Mouse (Mus musculus): Measurements from ENCODE around the gene Pctp. TPM values are rescaled to one million over a fixed set of nuclear protein-coding genes. Genes with fewer than 3 reads are reported as not detected.

The Pctp gene
- polyA plus RNA-seq, 1 experiment from 2014 or later = 6.9 TPM

GRCm38 (mm10) chr11:89950691-89951270 lies 51.9 kb downstream of the Pctp start:
- no peak for ATAC-seq (ENCODE audit: low FRiP score, low read depth)
- no peak overlapping the region for H3K4me3 ChIP-seq
- no peak overlapping the region for H3K27ac ChIP-seq
- H3K4me1 ChIP-seq = no peaks in the 10 kb centered on the region
- 88% methylated on average over 3 of the region's 3 CpGs for WGBS
- no peaks in the 10 kb centered on the region for H3K36me3 ChIP-seq
- H3K27me3 ChIP-seq = no peaks in the 10 kb centered on the region
- no peaks in the 10 kb centered on the region for H3K9me3 ChIP-seq
- no peak overlapping the region for H3K9ac ChIP-seq
- no peak overlapping the region for H3K4me2 ChIP-seq (replicated peaks)

DNA sequence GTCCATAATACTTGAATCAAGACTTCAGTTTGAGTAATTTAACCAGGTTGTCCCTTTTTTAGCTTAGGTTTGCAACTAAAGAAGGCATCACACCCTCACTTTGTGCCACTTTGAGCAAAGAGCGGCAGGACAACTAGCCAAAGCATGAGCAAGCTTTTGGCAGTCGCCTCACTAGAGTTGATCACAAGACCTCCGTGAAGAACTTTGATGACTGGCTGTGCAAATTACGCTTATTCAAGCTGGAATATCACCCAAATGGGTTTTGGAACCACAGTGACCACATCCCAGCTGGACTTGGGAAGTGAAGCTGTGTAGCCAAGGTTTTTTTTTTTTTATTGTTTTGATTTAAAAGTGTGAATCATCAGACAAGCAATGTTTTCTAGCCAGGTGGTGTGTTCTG lies 54.9 kb downstream of the Pctp start:
- Histone ChIP-seq H3K4me3 (no peak overlapping the region), H3K9me3 (no peaks in the 10 kb centered on the region), H3K9ac (no peak overlapping the region), H3K27ac (no peak overlapping the region), H3K4me1 (no peaks in the 10 kb centered on the region), H3K4me2 (replicated peaks) (no peak overlapping the region), H3K27me3 (no peaks in the 10 kb centered on the region), H3K36me3 (no peaks in the 10 kb centered on the region)
- 89% methylated on average over 4 of the region's 4 CpGs for whole genome bisulfite sequencing
- ATAC-seq (ENCODE audit: low FRiP score, low read depth) = no peak

GRCm38 (mm10) chr11:89945159-89945558 lies 57.5 kb downstream of the Pctp start:
- no peaks in the 10 kb centered on the region for H3K9me3 ChIP-seq
- ATAC-seq (ENCODE audit: low FRiP score, low read depth) = no peak
- no peak overlapping the region for H3K9ac ChIP-seq
- H3K4me2 ChIP-seq (replicated peaks) = no peak overlapping the region
- no peak overlapping the region for H3K27ac ChIP-seq
- 71% methylated on average over 8 of the region's 8 CpGs for WGBS
- H3K4me1 ChIP-seq = no peaks in the 10 kb centered on the region
- no peak overlapping the region for H3K4me3 ChIP-seq
- H3K36me3 ChIP-seq = no peaks in the 10 kb centered on the region
- H3K27me3 ChIP-seq = no peaks in the 10 kb centered on the region

GRCm38 (mm10) chr11:89937241-89937640 lies 65.5 kb downstream of the Pctp start:
- no peak for ATAC-seq (ENCODE audit: low FRiP score, low read depth)
- Histone ChIP-seq H3K4me1 (no peaks in the 10 kb centered on the region), H3K4me3 (no peak overlapping the region), H3K27ac (no peak overlapping the region), H3K27me3 (no peaks in the 10 kb centered on the region), H3K9me3 (no peaks in the 10 kb centered on the region), H3K9ac (no peak overlapping the region), H3K36me3 (no peaks in the 10 kb centered on the region), H3K4me2 (replicated peaks) (no peak overlapping the region)
- 38% methylated on average over 7 of the region's 7 CpGs for WGBS

Other genes starting within 250 kb of the Pctp start
- 0.49 and 0.52 TPM in 2 replicates for gene Ankfn1, start 225.2 kb downstream of the Pctp start, polyA plus RNA-seq (2015; fragmentation: Nextera tagmentation; extraction: Ambion mirVana)
- 17.1 and 18.1 TPM in 2 replicates for gene Tmem100, start 27.5 kb upstream of the Pctp start, polyA plus RNA-seq (2015; fragmentation: Nextera tagmentation; extraction: Ambion mirVana)
- gene Gm45716, start 184.8 kb upstream of the Pctp start, polyA plus RNA-seq (2015; fragmentation: Nextera tagmentation; extraction: Ambion mirVana) = 8.3 and 12.1 TPM in 2 replicates
- gene Mmd, start 246.6 kb upstream of the Pctp start, polyA plus RNA-seq (2015; fragmentation: Nextera tagmentation; extraction: Ambion mirVana) = 36.7 and 37.4 TPM in 2 replicates

Measured in limb, embryonic 13.5 days (tissue).